Mouse (Mus musculus) liver, embryonic 14.5 days (tissue): ENCODE measurements around the gene Mrps22. TPM values are rescaled to one million over a fixed set of nuclear protein-coding genes. Genes with fewer than 3 reads are reported as not detected.
A peak's percentile ranks its signal among the peaks of the same experiment; 100 is the strongest.

Experiments
- ATAC-seq: fragments of 200-750 bp; cut with Nextera tagmentation; 2 replicates; pipeline ENCODE4 v1.8.0; 2017; ENCODE audit warnings: moderate number of reproducible peaks, mild to moderate bottlenecking, moderate library complexity; ENCODE audit not compliant: insufficient read depth
- DNase-seq, 3 experiments: peaks; one replicate each; pipeline ENCODE4 v3.0.0-alpha.2; 2012 to 2013; ENCODE audit warnings: low read depth in 3 of 3, low spot score in 3 of 3
- H3K27ac ChIP-seq: fragments of 300-500 bp; sonication (generic); 2 replicates; pipeline ENCODE4 v1.5.1; 2014; ENCODE audit warnings: moderate library complexity, mild to moderate bottlenecking, control low read depth, inconsistent platforms
- H3K27me3 ChIP-seq: fragments of 300-500 bp; sonication (generic); 2 replicates; pipeline ENCODE4 v1.6.1; 2014; ENCODE audit warnings: mild to moderate bottlenecking, low read length, moderate library complexity; ENCODE audit not compliant: control insufficient read depth, insufficient read depth
- H3K36me3 ChIP-seq: fragments of 300-500 bp; sonication (generic); replicated peaks from 2 replicates; pipeline ENCODE4 v1.6.1; 2014; ENCODE audit warnings: low read depth; ENCODE audit not compliant: control insufficient read depth, insufficient read depth
- H3K4me1 ChIP-seq, 2 experiments: fragments of 200-500 bp in 1 of 2; fragments of 300-500 bp in 1 of 2; sonication (generic) in 1 of 2; replicated peaks; 2 replicates each; pipeline ENCODE4 v1.6.1; 2012 to 2014; ENCODE audit warnings: antibody characterized with exemption in 1 of 2, inconsistent platforms in 1 of 2, low read length in 1 of 2; ENCODE audit not compliant: control insufficient read depth in 2 of 2, insufficient read depth in 2 of 2
- H3K4me2 ChIP-seq: fragments of 300-500 bp; sonication (generic); 2 replicates; pipeline ENCODE4 v1.6.1; 2014; ENCODE audit warnings: low read depth, mild to moderate bottlenecking, control low read depth, moderate library complexity
- H3K4me3 ChIP-seq, 2 experiments: fragments of 200-500 bp in 1 of 2; fragments of 300-500 bp in 1 of 2; sonication (generic) in 1 of 2; 2 replicates each; pipeline ENCODE4 v1.5.1; 2012 to 2014; ENCODE audit warnings: low read depth in 2 of 2, low read length in 2 of 2, mild to moderate bottlenecking in 2 of 2, control low read depth in 1 of 2, inconsistent platforms in 1 of 2, moderate library complexity in 1 of 2; ENCODE audit not compliant: insufficient read depth in 1 of 2
- H3K9ac ChIP-seq: fragments of 300-500 bp; sonication (generic); replicated peaks from 2 replicates; pipeline ENCODE4 v1.6.1; 2014; ENCODE audit warnings: mild to moderate bottlenecking, control low read depth, moderate library complexity
- H3K9me3 ChIP-seq: fragments of 300-500 bp; sonication (generic); 2 replicates; pipeline ENCODE4 v1.6.1; 2016; ENCODE audit warnings: low read length, mixed read lengths; ENCODE audit not compliant: control insufficient read depth
- CTCF ChIP-seq: IDR thresholded peaks from 2 replicates; pipeline ENCODE4 v1.5.1; 2016; ENCODE audit warnings: antibody characterized with exemption, low read depth, control low read depth
- EP300 ChIP-seq: IDR thresholded peaks from 2 replicates; pipeline ENCODE4 v1.6.1; 2016; ENCODE audit warnings: antibody characterized with exemption, low read depth
- WGBS: fragments of 180-500 bp; shearing (Covaris S2); extraction: QIAGEN DNeasy Blood & Tissue Kit; methylation state at CpG from one replicate; pipeline ENCODE4 v1.1.7; 2014; ENCODE audit not compliant: insufficient replicate concordance; 5-methylcytosine and 5-hydroxymethylcytosine counted together
- polyA plus RNA-seq, 2 experiments: library from polyadenylated mRNA; depleted of rRNA in 1 of 2; stranded (reverse) in 1 of 2; unstranded in 1 of 2; fragments of >200 nt; fragmentation: Nextera tagmentation in 1 of 2; extraction: Ambion mirVana in 1 of 2; gene quantifications; 2 replicates each; pipeline versions ENCODE4 v1.2.1 to v1.2.3; 2012 to 2014

Gene Mrps22
- polyA plus RNA-seq, 2 experiments: 27.9 to 49.9 TPM

GRCm38 (mm10) chr9:98583852-98584251 lies 17.6 kb downstream of the Mrps22 start:
- H3K36me3 ChIP-seq: peaks cover 58% of the 10 kb centered on the region
- no peak overlapping the region for H3K4me2 ChIP-seq
- H3K27me3 ChIP-seq: no peaks in the 10 kb centered on the region
- no peak overlapping the region for H3K4me3 ChIP-seq
- no peak overlapping the region for H3K9ac ChIP-seq
- 78% methylated on average over 4 of the region's 4 CpGs for WGBS
- no peaks in the 10 kb centered on the region for H3K4me1 ChIP-seq
- TF ChIP-seq EP300: no peak
- TF ChIP-seq CTCF: no peak
- ATAC-seq: peak; percentile 52; the same call in 1 of the 2 replicates
- peak in 1 of 3 experiments; percentile 11 for DNase-seq
- no peak overlapping the region for H3K27ac ChIP-seq
- no peaks in the 10 kb centered on the region for H3K9me3 ChIP-seq

DNA sequence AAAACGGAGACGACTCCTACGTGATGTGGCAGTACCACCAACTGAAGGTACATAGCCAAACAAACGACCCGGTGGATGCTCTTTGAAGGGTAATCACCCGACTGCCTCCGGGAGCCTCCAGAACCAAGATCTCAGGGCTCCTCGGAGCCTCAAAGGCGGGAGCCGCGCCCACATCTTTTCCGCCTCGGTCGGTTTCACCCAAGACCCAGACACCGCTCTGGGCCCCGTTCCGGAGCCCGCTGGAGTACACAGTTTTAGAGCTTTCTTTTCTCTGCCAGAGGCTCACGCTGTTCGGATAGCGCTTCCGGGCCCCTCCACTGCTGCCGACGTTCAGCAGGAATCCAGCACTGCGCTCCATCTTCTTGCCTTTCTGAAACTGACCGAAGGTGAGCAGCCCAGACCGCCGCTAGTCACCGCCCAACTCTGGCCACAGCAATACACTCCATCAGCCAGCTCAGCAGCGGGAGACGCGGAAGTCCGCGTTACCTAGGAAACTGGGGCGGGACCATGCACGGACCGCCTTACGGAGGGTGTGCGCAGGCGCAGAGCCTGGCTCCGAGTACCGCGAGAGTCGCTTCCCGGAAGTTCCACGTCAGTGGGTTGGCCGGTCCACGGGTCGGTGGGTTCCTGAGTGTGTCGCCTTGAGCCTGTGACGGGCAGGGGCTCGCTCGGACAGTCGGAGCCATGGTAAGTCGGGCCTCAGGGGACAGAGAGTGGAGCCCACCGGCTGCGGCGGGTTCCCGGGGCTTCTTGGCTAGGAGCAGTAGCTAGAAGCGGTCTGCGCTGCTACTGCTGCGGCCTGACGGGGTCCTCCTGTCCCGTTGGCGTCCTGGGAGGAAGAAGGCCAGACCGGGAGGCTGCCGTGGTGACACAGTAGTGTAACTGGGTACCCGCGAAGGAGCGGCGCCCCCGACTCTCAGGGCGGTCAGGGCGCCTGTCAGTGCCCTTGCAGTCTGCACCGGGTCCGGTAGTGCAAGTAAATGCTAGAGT lies 38.0 kb downstream of the Mrps22 start, which contains the start of gene Copb2:
Copb2 (plus strand) TSS at position 585 of the 990 bp plus-strand sequence.
- Histone ChIP-seq H3K4me3 (peak within 1 kb of the TSS; percentile 87 to 99), H3K4me2 (peak within 1 kb of the TSS; percentile 83), H3K27me3 (no peaks in the 10 kb centered on the region), H3K9ac (peak within 1 kb of the TSS; percentile 90), H3K4me1 (peaks cover 3 to 6% of the 10 kb centered on the region in 2 experiments; a peak in 2 of 4 replicates), H3K36me3 (peaks cover 6% of the 10 kb centered on the region), H3K27ac (peak within 1 kb of the TSS; percentile 88), H3K9me3 (no peaks in the 10 kb centered on the region)
- WGBS: under 1% methylated on average over 76 of the region's 76 CpGs
- TF ChIP-seq CTCF (peak; percentile 40; the same call in 1 of the 2 replicates), EP300 (peak; percentile 57; the same call in 1 of the 2 replicates)
- ATAC-seq (peak; percentile 99), DNase-seq (peak; percentile 93)

- 54% methylated on average over 3 of the region's 3 CpGs for WGBS
- DNase-seq (no peak), ATAC-seq (no peak)
- TF ChIP-seq EP300 (no peak), CTCF (no peak)
- Histone ChIP-seq H3K4me2 (no peak overlapping the region), H3K9me3 (no peaks in the 10 kb centered on the region), H3K4me3 (no peak overlapping the region), H3K27me3 (no peaks in the 10 kb centered on the region), H3K9ac (no peak overlapping the region), H3K36me3 (no peaks in the 10 kb centered on the region), H3K4me1 (no peaks in the 10 kb centered on the region), H3K27ac (no peak overlapping the region)
Observed at GRCm38 (mm10) chr9:98544042-98544441, 57.4 kb downstream of the Mrps22 start.

Other genes with a start within 250 kb of the Mrps22 start
- gene Rbp1, start 178.7 kb downstream of the Mrps22 start, polyA plus RNA-seq (2012; rRNA removed): 19.1 and 32.0 TPM in 2 replicates
- gene Rbp1, start 178.7 kb downstream of the Mrps22 start, polyA plus RNA-seq (2014; fragmentation: Nextera tagmentation; extraction: Ambion mirVana): 34.1 and 35.5 TPM in 2 replicates
- gene Rbp2, start 115.5 kb downstream of the Mrps22 start, polyA plus RNA-seq (2012; rRNA removed): 3.3 and 7.4 TPM in 2 replicates
- 3.8 and 5.1 TPM in 2 replicates for gene Rbp2, start 115.5 kb downstream of the Mrps22 start, polyA plus RNA-seq (2014; fragmentation: Nextera tagmentation; extraction: Ambion mirVana)
- gene Copb2, start 37.9 kb downstream of the Mrps22 start, polyA plus RNA-seq (2012; rRNA removed): 24.3 and 40.7 TPM in 2 replicates
- gene Copb2, start 37.9 kb downstream of the Mrps22 start, polyA plus RNA-seq (2014; fragmentation: Nextera tagmentation; extraction: Ambion mirVana): 76.6 and 78.2 TPM in 2 replicates
- gene Prr23a1, start 240.8 kb upstream of the Mrps22 start, polyA plus RNA-seq (2012; rRNA removed): not detected in 2 replicates
- not detected in 2 replicates for gene Prr23a1, start 240.8 kb upstream of the Mrps22 start, polyA plus RNA-seq (2014; fragmentation: Nextera tagmentation; extraction: Ambion mirVana)